Mouse (Mus musculus): ENCODE measurements around the gene Ccdc127.

GRCm38 (mm10) chr13:74350435-74350906 is 362 bp downstream of the Ccdc127 start:
- no peak for TF ChIP-seq GATA1 (IDR thresholded peaks at IDR 0.05; ENCODE audit: borderline replicate concordance, low read length)
- TF ChIP-seq FLI1 (IDR thresholded peaks at IDR 0.05; ENCODE audit: low read length), result no peak

Data from megakaryocyte, embryonic 14.5 days (primary cell).